Mouse (Mus musculus): ENCODE results near the gene Tmem208. TPM values are rescaled to one million over a fixed set of nuclear protein-coding genes. Genes with fewer than 3 reads are reported as not detected.
"Not testable (repeated sequence)": the region's sequence is repeated elsewhere in the genome, so short reads cannot be mapped to it uniquely, and the experiment has no call there.

The Tmem208 gene
- polyA plus RNA-seq, 1 experiment from 2014 or later, result 119 TPM

- ATAC-seq (ENCODE audit: low FRiP score, low read depth), result no peak
- WGBS, result 5% methylated on average over 31 of the region's 31 CpGs
- peaks cover 28% of the 10 kb centered on the region for H3K27me3 ChIP-seq
Observed at GRCm38 (mm10) chr8:105290554-105291314, 35.4 kb upstream of the Tmem208 start.

DNA sequence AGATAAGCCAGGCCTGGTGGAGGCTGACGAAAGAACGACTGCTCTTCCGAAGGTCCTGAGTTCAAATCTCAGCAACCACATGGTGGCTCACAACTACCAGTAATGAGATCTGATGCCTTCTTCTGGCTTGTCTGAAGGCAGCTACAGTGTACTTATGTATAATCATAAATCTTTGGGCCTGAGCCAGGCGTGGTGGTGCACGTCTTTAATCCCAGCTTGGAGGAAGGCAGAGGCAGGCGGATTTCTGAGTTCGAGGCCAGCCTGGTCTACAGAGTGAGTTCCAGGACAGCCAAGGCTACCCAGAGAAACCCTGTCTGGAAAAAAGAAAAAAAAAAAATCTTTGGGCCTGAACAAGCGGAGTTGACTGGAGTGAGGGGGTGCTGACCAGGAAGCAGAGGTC is 34.8 kb upstream of the Tmem208 start:
- H3K9ac ChIP-seq, result not testable (repeated sequence)

More at GRCm38 (mm10) chr8:105290554-105291314, 35.4 kb upstream of the Tmem208 start:
- Histone ChIP-seq H3K36me3 (no peaks in the 10 kb centered on the region; the same call in 1 of the 2 replicates), H3K9me3 (no peaks in the 10 kb centered on the region), H3K4me2 (replicated peaks) (peak overlapping the region; percentile 93), H3K4me1 (peaks cover 30% of the 10 kb centered on the region), H3K9ac (no peak overlapping the region), H3K4me3 (peak overlapping the region; percentile 54), H3K27ac (no peak overlapping the region)

GRCm38 (mm10) chr8:105291802-105292201 is 34.4 kb upstream of the Tmem208 start:
- H3K4me3 ChIP-seq; H3K9me3 ChIP-seq; H3K27ac ChIP-seq; H3K9ac ChIP-seq; H3K4me2 ChIP-seq (replicated peaks); ATAC-seq (ENCODE audit: low FRiP score, low read depth); H3K36me3 ChIP-seq: not testable (repeated sequence)
- peaks cover 28% of the 10 kb centered on the region for H3K27me3 ChIP-seq
- 62% methylated on average over 3 of the region's 3 CpGs for WGBS
- H3K4me1 ChIP-seq, result peaks cover 32% of the 10 kb centered on the region

More for the DNA sequence above, 34.8 kb upstream of the Tmem208 start:
- not testable (repeated sequence) for H3K9me3 ChIP-seq; H3K36me3 ChIP-seq; H3K4me3 ChIP-seq; ATAC-seq (ENCODE audit: low FRiP score, low read depth); H3K27ac ChIP-seq; H3K4me2 ChIP-seq (replicated peaks)
- H3K27me3 ChIP-seq, result peaks cover 28% of the 10 kb centered on the region
- 85% methylated on average over 8 of the region's 8 CpGs for WGBS
- peaks cover 30% of the 10 kb centered on the region for H3K4me1 ChIP-seq

DNA sequence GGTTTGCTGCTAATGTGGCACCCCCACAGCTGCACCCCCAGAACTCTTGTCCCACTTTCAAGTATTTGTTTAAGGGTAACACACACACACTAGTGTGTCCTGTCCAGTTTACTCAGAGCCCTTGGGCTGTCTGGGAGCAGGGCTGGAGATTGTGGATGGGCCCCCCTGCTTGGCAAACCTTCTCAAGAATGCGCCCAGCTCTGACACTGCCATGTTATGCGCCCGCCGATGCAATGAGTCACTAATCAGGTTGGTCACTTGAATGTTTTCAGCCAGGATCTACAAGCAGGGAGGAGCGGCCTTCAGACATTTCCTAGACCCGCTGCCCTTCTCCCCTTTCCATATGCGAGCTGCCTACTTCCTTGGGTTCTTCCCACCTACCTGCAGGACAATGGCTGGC is 33.7 kb upstream of the Tmem208 start:
- no peaks in the 10 kb centered on the region for H3K36me3 ChIP-seq
- no peak overlapping the region for H3K4me2 ChIP-seq (replicated peaks)
- no peak for ATAC-seq (ENCODE audit: low FRiP score, low read depth)
- no peaks in the 10 kb centered on the region for H3K9me3 ChIP-seq
- H3K4me3 ChIP-seq, result no peak overlapping the region
- WGBS, result 80% methylated on average over 7 of the region's 7 CpGs
- no peak overlapping the region for H3K9ac ChIP-seq
- H3K27ac ChIP-seq, result no peak overlapping the region
- peaks cover 28% of the 10 kb centered on the region for H3K27me3 ChIP-seq
- peaks cover 33% of the 10 kb centered on the region for H3K4me1 ChIP-seq

GRCm38 (mm10) chr8:105293405-105293804 is 32.7 kb upstream of the Tmem208 start:
- peaks cover 31% of the 10 kb centered on the region for H3K4me1 ChIP-seq
- H3K36me3 ChIP-seq, result no peaks in the 10 kb centered on the region
- peaks cover 28% of the 10 kb centered on the region for H3K27me3 ChIP-seq
- H3K4me2 ChIP-seq (replicated peaks), result no peak overlapping the region
- no peak for ATAC-seq (ENCODE audit: low FRiP score, low read depth)
- H3K9me3 ChIP-seq, result no peaks in the 10 kb centered on the region
- H3K27ac ChIP-seq, result no peak overlapping the region
- no peak overlapping the region for H3K9ac ChIP-seq
- no peak overlapping the region for H3K4me3 ChIP-seq
- 62% methylated on average over 19 of the region's 19 CpGs for WGBS

- Histone ChIP-seq H3K4me3 (0 out of 2 replicates have a peak overlapping the region, but pooled peaks have one; percentile 11), H3K27me3 (peaks cover 26% of the 10 kb centered on the region), H3K36me3 (peaks cover 10% of the 10 kb centered on the region), H3K4me2 (replicated peaks) (peak overlapping the region; percentile 31; the same call in 1 of the 2 replicates), H3K9ac (peak overlapping the region; percentile 15; the same call in 1 of the 2 replicates), H3K9me3 (no peaks in the 10 kb centered on the region), H3K27ac (no peak overlapping the region), H3K4me1 (peaks cover 29% of the 10 kb centered on the region)
- ATAC-seq (ENCODE audit: low FRiP score, low read depth), result no peak
- WGBS, result 72% methylated on average over 9 of the region's 9 CpGs
Observed at GRCm38 (mm10) chr8:105294776-105295175, 31.4 kb upstream of the Tmem208 start.

GRCm38 (mm10) chr8:105295256-105295655 is 30.9 kb upstream of the Tmem208 start:
- Histone ChIP-seq H3K4me2 (replicated peaks) (peak overlapping the region; percentile 31), H3K9ac (peak overlapping the region; percentile 15; the same call in 1 of the 2 replicates)
- 65% methylated on average over 11 of the region's 11 CpGs for WGBS

GRCm38 (mm10) chr8:105295895-105296573 is 30.1 kb upstream of the Tmem208 start, which contains the start of gene Exoc3l:
Gene Exoc3l, minus strand, starts transcription at chr8:105296101.
- H3K9me3 ChIP-seq, result no peaks in the 10 kb centered on the region
- H3K27ac ChIP-seq, result peak within 1 kb of the TSS; percentile 48; the same call in 1 of the 2 replicates
- peak within 1 kb of the TSS; percentile 98 for H3K4me3 ChIP-seq
- 62% methylated on average over 11 of the region's 11 CpGs for WGBS
- peak within 1 kb of the TSS; percentile 15; the same call in 1 of the 2 replicates for H3K9ac ChIP-seq
- peak within 1 kb of the TSS; percentile 97 for H3K4me2 ChIP-seq (replicated peaks)
- H3K36me3 ChIP-seq, result peaks cover 22% of the 10 kb centered on the region
- H3K4me1 ChIP-seq, result peaks cover 18% of the 10 kb centered on the region
- H3K27me3 ChIP-seq, result peaks cover 15% of the 10 kb centered on the region
- ATAC-seq (ENCODE audit: low FRiP score, low read depth), result no peak

More at GRCm38 (mm10) chr8:105295256-105295655, 30.9 kb upstream of the Tmem208 start:
- Histone ChIP-seq H3K36me3 (peaks cover 15% of the 10 kb centered on the region), H3K27ac (no peak overlapping the region), H3K4me1 (peaks cover 24% of the 10 kb centered on the region), H3K9me3 (no peaks in the 10 kb centered on the region), H3K27me3 (peaks cover 21% of the 10 kb centered on the region), H3K4me3 (0 out of 2 replicates have a peak overlapping the region, but pooled peaks have one; percentile 11)
- ATAC-seq (ENCODE audit: low FRiP score, low read depth), result no peak

GRCm38 (mm10) chr8:105297511-105298192 is 28.5 kb upstream of the Tmem208 start, which contains the start of gene E2f4:
Gene E2f4, plus strand, starts transcription at chr8:105297663.
- Histone ChIP-seq H3K4me1 (peaks cover 18% of the 10 kb centered on the region), H3K4me2 (replicated peaks) (peak within 1 kb of the TSS; percentile 97), H3K36me3 (peaks cover 39% of the 10 kb centered on the region), H3K9me3 (no peaks in the 10 kb centered on the region), H3K9ac (peak within 1 kb of the TSS; percentile 94), H3K27me3 (peaks cover 15% of the 10 kb centered on the region), H3K27ac (peak within 1 kb of the TSS; percentile 58), H3K4me3 (peak within 1 kb of the TSS; percentile 98)
- WGBS, result under 1% methylated on average over 58 of the region's 58 CpGs
- peak; percentile 90 for ATAC-seq (ENCODE audit: low FRiP score, low read depth)

DNA sequence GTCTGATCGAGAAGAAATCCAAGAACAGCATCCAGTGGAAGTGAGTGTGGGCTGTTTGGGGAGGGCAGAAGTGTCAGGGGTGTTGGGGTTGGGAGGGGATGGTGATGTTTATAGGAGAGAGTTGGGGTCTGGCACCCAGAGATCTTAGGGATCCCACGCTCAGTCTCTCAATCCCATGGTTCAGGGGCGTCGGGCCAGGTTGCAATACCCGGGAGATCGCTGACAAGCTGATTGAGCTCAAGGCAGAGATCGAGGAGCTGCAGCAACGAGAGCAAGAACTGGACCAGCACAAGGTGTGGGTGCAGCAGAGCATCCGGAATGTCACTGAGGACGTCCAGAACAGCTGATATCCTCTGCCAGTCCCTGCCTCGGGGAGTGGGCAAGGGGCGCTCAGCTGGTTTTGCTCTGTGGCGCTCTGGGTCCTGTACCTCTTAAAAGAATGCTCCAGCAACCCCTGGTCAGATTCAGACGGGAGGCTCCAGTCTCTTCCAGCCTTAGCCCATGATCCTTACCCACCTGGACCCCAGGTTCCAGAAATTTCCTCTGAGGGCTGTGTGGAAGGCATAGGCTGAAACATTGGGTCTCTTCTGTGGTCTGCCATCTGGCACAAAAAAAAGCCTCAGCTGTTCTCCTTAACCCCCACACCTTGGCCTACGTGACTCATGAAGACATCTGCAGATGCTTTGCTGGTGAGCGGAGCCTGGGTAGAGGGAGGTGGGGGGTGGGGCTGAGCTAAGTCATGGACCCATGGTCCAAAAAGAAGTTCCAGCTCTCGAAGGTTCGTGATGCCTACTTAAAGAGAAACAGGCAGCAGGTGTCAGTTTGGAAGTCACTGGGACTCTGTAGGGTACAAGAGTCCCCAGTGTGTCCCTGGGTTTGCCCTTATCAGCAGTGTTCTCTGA is 27.6 kb upstream of the Tmem208 start:
- H3K4me2 ChIP-seq (replicated peaks), result peak overlapping the region; percentile 97
- peaks cover 5% of the 10 kb centered on the region; the same call in 1 of the 2 replicates for H3K27me3 ChIP-seq
- H3K36me3 ChIP-seq, result peaks cover 46% of the 10 kb centered on the region
- H3K9me3 ChIP-seq, result no peaks in the 10 kb centered on the region
- peak overlapping the region; percentile 98 for H3K4me3 ChIP-seq
- H3K4me1 ChIP-seq, result peaks cover 18% of the 10 kb centered on the region
- H3K27ac ChIP-seq, result 0 out of 2 replicates have a peak overlapping the region, but pooled peaks have one; percentile 58
- no peak for ATAC-seq (ENCODE audit: low FRiP score, low read depth)
- WGBS, result 58% methylated on average over 18 of the region's 18 CpGs
- H3K9ac ChIP-seq, result peak overlapping the region; percentile 94

GRCm38 (mm10) chr8:105299962-105300361 is 26.2 kb upstream of the Tmem208 start:
- Histone ChIP-seq H3K9ac (no peak overlapping the region), H3K27ac (no peak overlapping the region), H3K9me3 (no peaks in the 10 kb centered on the region), H3K4me2 (replicated peaks) (no peak overlapping the region), H3K36me3 (peaks cover 59% of the 10 kb centered on the region), H3K27me3 (no peaks in the 10 kb centered on the region; the same call in 1 of the 2 replicates), H3K4me3 (no peak overlapping the region), H3K4me1 (peaks cover 26% of the 10 kb centered on the region)
- WGBS, result 95% methylated on average over 8 of the region's 8 CpGs
- ATAC-seq (ENCODE audit: low FRiP score, low read depth), result no peak

All from limb, embryonic 13.5 days (tissue).